Mouse (Mus musculus) lung, adult 2 months (tissue): ENCODE data around the gene Cep44.

Experiments used
- CTCF ChIP-seq: fragments of 200-500 bp; IDR thresholded peaks from 2 replicates; pipeline ENCODE4 v1.5.1; 2011; ENCODE audit warnings: mild to moderate bottlenecking, low read length, control low read depth; ENCODE audit not compliant: insufficient read depth
- POLR2A ChIP-seq: fragments of 200-500 bp; IDR thresholded peaks from 2 replicates; pipeline ENCODE4 v1.6.1; 2011; ENCODE audit warnings: low read depth, mild to moderate bottlenecking, control low read depth, low read length, borderline replicate concordance; ENCODE audit errors: extremely low read depth

GRCm38 (mm10) chr8:56547866-56548265 lies 3.0 kb downstream of the Cep44 start:
- TF ChIP-seq POLR2A (no peak), CTCF (no peak)
